Mouse (Mus musculus) urinary bladder, adult 2 months (tissue): ENCODE data around the gene Rspo1. TPM values are rescaled to one million over a fixed set of nuclear protein-coding genes. Genes with fewer than 3 reads are reported as not detected.
"Not testable (repeated sequence)": the region's sequence is repeated elsewhere in the genome, so short reads cannot be mapped to it uniquely, and the experiment has no call there.

Source experiments
- DNase-seq: peaks from one replicate; pipeline ENCODE4 v3.0.0; 2022; ENCODE audit warnings: low spot score
- polyA plus RNA-seq: library from polyadenylated mRNA; depleted of rRNA; stranded (reverse); fragments of >200 nt; gene quantifications from 2 replicates; pipeline ENCODE4 v1.2.3, GENCODE M21; 2012; rRNA removed

Gene Rspo1
- polyA plus RNA-seq: 6.3 and 7.5 TPM in 2 replicates

DNA sequence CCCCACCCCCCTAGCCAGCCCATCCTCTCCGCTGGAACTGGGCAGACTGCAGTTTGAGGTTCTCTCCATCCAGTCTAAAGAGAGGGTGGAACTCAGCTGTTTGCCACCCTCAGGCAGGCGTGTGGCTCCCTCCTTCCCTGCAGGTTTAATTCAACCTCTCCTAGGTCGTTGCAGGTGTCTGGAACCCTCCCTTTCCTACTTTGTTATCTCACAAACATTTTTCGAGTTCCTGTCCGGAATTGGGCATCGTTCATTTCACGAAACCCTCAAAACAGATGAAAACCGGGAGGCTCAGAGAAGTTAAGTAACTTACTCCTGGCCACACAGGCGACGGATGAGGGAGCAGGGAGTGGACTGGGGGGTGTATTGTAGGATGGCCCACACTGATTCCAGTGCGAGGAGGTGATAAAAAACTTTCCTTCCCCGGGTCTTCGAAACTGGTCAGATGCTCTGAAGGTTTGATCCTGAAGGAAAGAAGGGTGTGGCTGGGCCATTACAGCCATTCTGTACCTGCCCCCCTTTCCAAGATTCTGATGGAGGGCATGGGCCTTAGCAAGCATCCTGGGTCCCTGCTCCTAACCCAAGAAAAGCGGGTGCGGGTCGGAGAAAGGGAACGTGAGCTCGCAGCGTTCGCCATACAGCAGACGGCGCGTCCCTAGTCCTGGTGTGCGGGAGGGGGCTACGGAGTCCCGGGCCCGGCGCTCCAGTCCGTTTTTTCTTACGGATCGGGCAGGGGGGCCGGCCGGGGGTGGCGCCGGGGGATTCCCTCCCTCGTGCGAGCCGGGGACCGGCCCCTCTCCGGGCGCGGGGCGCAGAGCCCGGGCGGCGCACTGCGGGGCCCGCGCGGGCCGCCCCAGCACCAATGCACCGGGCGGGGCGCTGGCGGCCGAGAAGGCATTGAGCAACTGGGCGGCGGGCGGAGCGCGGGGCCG, at the start of gene Rspo1:
Gene Rspo1 (plus strand): TSS at position 760 of the 932 bp plus-strand sequence.
- peak; percentile 31 for DNase-seq

DNA sequence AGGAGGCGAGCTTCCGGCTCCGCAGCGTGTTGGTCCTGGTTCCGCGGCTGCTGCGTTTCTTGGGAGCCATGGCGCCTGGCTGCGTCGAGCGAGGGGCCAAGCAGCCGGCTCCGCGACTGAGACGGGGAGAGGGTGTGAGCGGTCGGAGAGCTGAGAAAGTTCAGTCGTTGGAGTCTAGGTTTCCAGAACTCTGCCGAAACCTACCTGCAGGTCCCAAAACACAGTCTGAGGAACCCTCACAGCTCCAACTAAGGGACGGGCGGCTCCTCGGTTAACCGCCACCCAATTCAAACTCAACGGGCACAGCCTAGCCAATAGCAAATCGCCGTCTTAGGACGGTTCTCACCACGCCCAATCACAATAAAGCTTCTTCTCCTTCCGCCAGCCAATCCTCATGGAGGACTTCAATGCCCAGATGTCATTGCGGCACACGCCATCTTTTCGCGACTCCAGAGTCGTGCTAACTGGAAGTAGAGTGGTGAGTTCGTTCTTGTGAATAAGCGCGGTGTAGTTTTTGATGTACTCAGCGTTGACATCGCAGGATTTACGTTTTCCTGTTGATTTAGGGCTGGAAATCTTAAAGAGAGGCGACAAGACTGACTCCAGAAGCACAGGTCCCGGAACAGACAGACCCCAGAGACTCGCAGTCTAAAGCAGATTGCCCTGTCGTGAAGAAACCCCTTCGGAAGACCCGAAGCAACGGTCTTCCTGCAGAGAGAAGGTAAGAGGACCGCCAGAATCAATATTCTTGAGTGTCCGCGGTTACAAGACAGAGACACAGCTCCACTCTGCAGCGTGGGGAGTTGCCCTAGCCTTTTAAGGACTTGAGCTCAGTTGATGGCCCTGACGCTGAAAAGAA, 49.4 kb upstream of the Rspo1 start, which contains the start of gene 9930104L06Rik:
Gene 9930104L06Rik (plus strand): TSS at position 436 of the 859 bp plus-strand sequence.
- peak; percentile 77 for DNase-seq

DNA sequence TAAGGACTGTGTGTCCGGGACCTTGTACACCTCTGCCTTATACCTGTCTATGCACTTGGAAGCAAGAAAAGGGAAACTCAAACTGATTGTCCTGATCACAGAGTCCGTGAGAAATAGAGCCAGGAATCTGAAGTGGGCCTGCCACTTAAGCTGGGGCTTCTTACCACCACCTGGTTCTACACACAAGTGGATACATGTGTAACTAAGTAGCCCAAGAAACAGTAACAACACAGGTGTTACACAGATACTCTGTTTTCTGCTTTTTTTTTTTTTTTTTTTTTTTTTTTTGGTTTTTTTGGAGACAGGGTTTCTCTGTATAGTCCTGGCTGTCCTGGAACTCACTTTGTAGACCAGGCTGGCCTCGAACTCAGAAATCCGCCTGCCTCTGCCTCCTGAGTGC, 47.0 kb upstream of the Rspo1 start, which contains the start of gene Cdca8:
Gene Cdca8 (minus strand): TSS at position 101 of the 400 bp plus-strand sequence.
- DNase-seq: not testable (repeated sequence)

DNA sequence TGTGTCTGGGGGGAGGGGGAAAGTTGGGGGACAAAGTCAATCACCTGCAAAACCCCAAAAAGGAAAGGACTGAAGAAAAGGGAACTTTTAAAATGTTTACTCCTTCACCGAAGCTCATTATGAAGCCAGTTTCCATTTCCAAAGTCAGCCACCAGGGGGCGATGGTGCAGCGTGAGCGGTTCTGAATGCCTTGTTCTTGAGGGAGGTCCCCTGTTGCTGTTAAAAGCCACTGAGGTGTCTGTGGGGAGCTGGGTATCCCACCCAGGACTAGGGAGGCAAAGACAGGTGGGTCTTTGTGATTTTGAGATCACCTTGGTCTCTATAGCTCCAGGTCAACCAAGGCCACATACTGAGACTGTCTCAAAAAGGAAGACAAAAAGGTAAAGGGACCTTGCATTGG, 43.2 kb upstream of the Rspo1 start:
- DNase-seq: peak; percentile 59

DNA sequence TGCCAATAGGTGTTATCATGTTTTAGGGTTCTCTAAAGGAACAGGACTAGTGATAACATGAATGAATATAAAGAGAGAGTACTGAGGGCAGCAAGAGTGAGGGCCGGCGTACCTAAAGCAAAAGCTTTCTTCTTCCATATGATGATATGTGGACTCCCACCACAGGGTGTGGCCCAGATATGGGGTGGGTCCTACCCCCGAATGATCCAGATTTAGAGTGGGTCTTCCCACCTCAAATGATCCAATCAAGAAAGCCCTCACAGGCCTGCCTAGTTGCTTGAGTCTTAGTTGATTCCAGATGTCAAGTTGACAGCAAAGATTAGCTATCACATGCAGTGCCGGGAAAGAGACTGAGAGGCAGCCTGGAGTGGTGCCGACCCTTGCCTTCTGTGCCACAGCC, 42.4 kb upstream of the Rspo1 start:
- no peak for DNase-seq

DNA sequence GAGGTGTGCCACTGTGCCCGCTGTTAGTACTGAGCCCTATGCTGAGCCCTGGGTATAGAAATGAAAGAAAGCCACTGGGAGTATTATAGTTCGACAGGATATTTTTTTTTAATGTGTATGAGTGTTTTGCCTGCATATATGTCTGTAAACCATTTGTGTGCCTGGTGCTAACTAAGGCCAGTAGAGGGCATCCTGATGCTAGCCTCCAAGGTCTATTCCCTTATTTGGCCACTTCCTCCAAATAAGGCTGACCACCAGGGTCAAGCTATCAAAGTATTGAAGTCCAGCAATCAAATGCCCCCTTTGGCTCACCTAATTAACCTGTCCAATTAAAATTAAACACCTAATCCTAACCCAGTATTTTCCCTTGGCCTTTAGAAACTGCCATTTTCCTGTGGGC, 41.3 kb upstream of the Rspo1 start:
- no peak for DNase-seq

DNA sequence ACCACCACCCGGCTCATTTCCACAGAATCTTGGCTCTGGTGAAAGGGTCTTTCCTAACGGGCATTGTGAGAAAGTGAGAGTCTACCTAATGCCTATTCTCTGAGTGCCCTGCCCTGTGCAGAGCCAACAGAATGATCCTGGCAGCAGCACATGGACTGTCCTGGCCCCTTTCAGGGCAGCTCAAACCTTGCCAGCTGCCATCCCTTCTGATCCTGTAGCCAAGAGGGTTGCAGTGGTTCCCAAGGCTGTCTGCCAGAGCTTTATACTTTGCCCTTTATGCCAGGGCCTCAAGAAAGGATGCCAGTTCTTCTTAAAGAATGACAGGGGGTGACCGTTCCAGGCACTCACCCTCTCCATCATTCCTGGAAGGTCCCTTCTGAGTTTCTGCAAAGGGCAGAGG, 36.7 kb upstream of the Rspo1 start:
- no peak for DNase-seq

DNA sequence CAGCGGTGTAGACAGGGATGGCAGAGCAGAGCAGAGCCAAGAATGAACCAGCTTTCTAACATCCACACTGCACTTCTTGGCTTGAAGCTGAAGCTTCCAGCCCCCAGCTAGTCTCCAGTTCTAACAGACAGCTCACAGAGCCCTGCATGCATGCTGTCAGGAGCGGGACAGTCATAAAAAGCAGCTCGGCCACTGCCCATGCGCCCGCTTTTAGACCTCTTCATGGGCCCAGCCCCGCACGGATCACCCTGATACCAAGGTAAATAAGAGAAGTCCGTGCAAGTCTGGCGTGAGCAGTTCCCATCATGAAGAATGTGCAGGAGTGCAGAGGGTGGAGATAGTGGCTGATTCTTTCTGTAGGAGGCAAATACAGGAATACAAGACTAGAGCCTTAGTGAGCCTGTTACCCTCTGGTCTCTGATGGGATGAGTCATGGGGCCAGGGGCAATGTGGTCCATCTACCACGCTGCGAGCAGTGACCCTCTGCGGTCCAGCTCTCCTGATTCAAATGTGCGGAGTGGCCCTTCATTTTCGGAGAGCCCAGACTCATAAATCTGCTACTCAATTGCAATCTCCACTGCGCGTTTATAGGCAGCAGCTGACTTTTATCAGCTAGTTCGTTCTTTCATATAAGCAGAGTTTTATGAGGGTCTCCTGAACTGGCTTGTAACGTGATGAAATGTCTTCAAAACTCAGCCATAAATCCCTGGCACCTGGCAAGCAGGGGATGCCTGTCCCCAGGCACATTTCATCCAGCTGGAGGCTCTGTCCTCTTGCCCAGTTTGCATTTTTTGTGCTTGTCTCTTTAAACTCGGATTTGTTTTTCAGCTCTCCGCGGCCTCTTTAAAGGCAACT, 35.8 kb upstream of the Rspo1 start:
- DNase-seq: no peak

DNA sequence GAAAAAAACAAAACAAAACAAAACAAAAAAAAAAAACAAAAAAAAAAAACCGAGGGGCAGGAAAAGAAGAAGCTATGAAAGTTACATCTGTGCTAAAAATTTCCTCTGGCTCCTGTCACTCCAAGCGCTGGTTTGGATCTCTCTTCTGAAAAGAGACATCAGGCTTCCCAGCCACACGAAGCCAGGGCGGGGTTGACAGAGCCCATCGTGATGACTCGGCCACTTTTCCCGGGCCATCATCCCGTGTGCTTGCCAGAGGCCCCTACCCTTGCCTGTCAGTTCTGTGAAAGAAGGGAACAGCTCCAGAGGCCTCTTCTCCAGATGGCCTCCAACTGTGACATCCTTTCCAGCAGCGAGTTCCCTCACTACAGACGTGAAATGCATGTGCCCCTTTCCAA, 35.2 kb upstream of the Rspo1 start:
- no peak for DNase-seq

DNA sequence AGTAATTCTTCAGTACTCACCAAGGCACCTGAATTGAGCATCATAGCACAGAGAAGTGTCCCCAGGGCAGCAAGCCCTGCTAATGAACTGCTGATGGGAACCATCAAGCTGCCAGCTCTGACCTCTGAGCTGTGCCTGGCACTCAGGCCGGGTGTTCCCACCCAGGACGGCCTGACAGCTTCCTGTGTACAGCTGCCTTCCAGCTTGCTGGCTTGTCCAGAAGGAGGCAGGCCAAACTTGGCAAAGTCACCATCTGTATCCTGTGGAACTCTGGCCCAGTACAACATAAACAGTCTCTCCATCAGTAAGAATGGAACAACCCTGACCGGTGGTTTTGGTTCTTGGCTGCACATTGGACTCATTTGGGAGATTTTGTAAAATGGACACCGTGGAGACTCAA, 32.7 kb upstream of the Rspo1 start:
- no peak for DNase-seq

DNA sequence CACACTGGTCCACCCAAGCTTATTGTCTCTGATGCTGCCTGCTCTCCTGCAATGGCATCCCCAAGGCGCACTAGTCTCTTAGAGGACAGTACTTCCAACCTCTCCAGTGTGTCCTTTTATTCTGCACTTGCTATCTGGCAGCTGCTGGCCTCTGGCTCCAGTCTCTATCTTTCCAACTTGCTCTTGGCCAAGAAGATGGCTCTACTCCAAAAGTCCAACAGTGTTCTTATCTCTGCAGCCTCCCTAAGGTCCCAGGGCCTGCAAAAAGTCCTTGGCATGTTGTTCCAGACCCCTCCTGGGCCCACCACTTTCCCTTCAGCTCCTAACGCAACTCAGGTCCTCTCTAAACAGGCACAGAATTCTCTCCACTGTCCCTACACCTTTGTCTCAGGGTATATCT, 28.9 kb upstream of the Rspo1 start:
- no peak for DNase-seq

DNA sequence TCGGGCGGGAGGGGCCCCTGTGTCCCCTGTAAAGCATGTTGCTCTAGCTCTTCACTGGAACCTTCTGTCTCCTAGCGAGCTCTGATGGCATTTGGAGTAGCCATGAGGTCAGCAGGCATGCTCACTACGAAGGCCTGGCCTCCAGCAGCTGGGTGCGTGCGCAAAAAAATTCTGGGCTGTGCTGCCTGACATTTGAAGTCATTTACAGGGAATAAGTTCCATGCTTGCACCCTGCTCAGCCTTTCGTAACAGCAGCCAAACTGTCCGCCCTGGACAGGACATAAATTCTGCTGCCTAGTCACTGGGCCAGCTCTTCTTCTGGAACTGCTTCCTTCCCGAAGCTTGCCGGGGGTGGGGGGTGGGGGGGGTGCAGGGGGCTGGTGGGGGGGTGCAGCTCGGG, 27.2 kb upstream of the Rspo1 start:
- no peak for DNase-seq

DNA sequence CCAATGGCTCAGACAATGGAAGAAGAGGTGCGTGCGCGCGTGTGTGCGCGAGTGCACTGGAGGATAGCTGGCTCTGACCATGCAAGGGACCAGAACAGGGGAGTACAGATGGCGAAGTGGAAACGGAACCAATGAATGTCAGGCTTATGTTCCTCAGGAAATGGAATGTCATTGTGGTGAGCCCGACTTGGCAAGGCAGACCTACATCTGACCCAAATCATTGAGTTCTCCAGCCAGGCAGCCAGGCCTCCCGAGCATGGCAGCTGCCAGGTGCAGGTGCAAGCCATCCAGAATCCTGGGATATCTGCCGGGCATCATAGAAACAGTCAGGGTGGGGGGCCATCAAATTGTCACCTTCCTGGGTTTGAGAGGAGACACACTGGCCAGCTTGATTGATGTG, 25.3 kb upstream of the Rspo1 start:
- no peak for DNase-seq

DNA sequence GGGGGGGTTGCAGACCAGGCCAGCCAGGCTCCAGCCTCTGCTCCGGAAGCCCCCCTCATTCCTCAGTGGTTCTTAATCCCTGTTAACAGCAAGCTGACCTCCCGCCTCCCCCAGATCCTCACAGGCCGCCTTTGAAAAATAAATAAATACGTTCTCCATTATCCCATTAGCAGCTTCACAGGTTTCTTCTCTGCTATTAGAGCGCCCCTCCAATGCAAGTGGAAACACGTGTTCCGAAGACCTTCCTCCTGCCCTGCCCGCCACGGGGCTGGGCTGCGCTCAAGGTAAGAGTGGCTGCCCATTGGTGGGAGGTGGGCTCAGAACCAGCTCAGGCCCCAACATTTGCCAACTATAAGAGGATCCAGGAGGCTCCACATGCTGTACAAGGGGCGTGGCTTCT, 23.7 kb upstream of the Rspo1 start:
- DNase-seq: no peak

DNA sequence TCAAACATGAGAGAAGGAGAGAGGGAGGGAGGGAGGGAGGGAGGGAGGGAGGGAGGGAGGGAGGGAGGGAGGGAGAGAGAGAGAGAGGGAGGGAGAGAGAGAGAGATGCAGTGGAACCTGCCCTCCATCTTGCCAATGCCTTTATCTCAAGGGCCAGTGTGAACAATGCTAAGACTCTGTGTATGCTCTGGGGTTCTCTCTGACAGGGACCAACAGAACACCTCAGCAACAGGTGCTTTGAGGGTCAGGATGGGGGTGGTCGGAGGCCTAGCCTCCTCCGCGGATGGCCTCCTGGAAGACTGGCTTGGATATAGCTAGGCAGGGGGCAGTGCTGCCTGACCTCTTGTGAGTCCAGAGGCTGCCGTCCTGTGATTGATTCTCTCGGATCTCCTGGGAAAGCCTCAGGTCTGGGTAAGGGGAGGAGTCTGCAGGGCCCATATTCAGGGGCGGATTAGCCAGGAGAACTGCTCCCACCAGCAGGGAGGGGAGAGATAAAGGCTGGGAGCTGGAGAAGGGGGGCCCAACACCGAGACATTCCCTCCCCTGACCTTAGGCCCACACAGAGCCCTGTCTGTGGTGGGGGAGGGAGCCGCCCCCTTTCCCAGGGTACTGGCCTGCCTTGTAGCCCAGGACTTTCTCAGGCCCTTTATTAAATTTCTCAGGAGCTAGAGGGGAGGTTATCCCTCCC, 21.2 kb upstream of the Rspo1 start:
- no peak for DNase-seq

DNA sequence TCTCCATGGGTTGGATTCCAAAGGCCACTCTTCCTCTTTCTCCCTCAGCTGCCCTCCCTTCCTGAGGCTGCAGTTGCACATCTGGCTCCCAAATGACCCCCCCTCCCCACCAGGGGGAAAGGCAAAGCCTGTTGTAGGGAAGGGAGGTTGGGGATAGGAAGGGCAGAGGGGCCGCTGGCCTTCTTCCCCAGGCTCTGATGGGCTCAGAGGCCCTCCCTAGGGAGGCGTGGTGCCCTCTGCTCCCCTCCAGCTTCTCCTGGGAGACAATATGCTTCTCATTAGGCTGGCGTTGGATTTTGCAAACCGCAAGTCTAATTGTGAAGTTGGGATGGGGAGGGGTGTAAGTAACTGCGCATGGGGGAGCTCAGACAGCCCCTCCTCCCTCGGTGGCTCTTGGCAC, 17.5 kb upstream of the Rspo1 start:
- no peak for DNase-seq

DNA sequence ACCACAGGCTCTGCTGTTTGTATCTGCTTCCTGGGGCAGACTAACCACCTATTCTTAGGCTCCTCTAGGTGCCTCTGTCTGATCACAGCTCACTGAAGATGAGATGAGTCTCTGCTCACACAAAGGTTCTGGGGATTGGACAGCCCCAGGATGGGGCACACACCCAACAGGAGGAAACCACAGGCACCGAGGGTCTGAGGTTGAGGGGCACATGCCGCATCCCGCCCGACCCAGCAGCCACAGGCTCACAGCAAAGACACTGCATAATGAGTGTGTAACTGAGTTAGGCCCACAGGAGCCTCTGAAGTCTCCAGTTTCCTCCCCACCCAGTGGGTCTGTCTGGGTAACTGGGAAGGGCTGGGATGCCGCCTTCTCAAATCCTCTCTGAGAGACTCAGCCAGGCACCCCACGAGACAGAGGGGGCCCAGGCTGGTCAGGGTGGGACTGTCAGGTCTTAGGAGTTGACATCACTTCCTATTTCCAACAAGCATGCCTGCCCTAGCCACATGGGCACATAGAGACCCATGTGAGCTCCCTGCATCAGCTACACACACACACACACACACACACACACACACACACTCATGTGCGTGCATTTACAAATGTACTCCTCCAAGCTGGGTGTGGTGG, 16.9 kb upstream of the Rspo1 start:
- no peak for DNase-seq

DNA sequence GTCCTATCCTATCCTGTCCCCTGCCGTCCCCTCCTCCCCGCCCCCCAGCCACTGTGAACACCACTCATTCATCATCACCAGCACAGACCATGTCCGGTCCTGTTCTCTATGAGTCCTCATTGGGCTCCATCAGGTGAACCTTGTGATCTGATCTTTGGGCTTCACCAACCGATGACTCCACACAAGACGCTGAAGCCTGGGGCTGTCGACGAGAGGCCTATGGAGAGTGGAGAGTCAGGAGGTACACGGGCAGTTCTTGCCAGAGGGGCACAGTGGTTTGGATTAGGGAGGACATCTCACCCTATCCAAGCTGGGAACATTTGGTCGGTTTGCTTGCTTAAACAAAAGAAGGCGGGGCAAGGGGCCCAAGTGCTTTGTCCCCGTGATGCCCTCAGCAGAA, 16.0 kb upstream of the Rspo1 start:
- DNase-seq: no peak

DNA sequence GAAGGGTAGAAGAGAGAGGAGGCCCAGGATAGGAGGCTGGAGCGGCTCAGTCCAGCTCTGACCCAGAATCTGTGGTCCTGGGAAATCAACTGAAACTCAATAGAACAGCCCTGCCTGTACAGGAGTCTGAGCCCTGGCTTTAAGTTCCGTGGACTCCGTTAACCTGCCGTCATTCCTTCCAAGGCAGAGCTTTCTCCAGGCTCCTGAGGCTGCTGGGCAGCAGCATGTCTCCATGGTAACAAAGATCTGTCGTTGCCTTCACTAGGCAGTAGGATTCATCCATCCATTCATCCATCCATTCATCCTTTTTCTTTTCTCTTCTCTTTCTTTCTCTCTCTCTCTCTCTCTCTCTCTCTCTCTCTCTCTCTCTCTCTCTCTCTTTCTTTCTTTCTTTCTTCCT, 15.6 kb upstream of the Rspo1 start:
- no peak for DNase-seq

DNA sequence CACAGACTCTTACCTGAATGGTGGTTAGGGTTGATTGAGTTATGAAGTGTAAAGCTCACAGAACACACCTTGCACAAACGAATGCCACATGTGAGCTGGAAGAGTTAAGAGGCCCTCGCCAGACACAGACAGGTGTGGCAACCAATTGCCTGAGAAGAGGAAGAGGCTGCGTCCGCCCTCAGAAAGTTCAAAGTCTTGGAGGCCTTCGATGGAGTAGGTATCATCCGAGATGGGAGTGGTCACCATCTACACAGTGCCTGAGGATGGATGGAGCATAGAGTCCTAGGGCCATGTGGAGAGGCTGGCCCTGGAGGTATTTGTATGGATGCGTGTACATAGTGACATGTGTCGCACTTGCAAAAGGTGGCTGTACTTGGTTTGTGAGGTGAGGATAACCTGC, 15.1 kb upstream of the Rspo1 start:
- no peak for DNase-seq

DNA sequence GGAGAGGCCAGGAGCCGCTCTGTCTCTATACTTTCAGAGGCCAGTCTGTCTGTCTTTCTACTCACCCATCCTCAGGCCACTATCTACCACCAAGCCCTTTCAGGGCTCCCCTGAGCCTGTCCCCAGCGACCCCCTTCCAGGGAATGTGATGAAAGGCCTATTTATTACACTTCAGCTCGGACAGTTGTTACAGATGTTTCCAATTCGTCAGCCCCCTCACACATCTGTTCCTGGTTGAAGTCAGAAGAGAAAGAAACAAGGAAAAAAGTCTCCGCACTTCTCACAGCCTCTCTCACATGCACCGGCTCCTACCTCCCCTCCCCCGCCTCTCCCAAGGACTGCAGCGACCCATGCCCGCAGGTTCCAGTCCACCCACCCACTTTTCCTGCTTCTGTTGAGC, 13.9 kb upstream of the Rspo1 start:
- no peak for DNase-seq
